Mouse (Mus musculus) brain, embryonic 14.5 days (tissue): ENCODE data around the gene Kank4.

Source experiments
- CTCF ChIP-seq: fragments of 200-500 bp; IDR thresholded peaks from 2 replicates; pipeline ENCODE4 v1.5.1; 2012; ENCODE audit warnings: inconsistent platforms, mild to moderate bottlenecking, moderate library complexity, borderline replicate concordance; ENCODE audit not compliant: insufficient read depth, insufficient read length; ENCODE audit errors: extremely low read depth
- POLR2A ChIP-seq: fragments of 200-500 bp; IDR thresholded peaks from 2 replicates; pipeline ENCODE4 v1.6.1; 2012; ENCODE audit warnings: mild to moderate bottlenecking, inconsistent platforms, borderline replicate concordance; ENCODE audit not compliant: poor library complexity, insufficient read depth, insufficient read length, severe bottlenecking; ENCODE audit errors: extremely low read depth

GRCm38 (mm10) chr4:98845201-98845600 is 27.9 kb upstream of the Kank4 start:
- TF ChIP-seq CTCF (no peak), POLR2A (no peak)
